Mouse (Mus musculus): ENCODE results near the gene Tmem204.

Tmem204 gene

GRCm38 (mm10) chr17:25084835-25085385 is 1.5 kb upstream of the Tmem204 start:
- DNase-seq (ENCODE audit: low read depth) = no peak

DNA sequence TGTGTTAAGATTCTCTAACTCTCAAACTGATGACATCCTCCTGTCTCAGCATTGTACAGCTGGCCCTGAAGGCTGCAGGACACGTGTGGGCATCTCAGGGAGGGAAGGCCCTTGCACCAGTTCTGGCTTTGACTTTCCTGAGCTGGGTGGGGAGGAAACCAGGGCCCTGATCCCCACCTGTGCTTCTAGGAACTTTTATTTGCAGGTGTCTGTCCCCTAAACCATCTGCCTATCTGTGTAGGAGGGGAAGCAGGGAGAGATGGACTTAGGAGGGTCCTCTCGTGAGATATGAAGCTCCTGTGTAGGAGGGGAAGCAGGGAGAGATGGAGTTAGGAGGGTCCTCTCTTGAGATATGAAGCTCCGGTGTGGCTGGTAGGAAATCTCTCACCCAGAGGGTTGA is 504 bp downstream of the Tmem204 start:
- DNase-seq (ENCODE audit: low read depth) = no peak

GRCm38 (mm10) chr17:25082081-25082847 is 1.1 kb downstream of the Tmem204 start:
- DNase-seq (ENCODE audit: low read depth) = no peak

DNA sequence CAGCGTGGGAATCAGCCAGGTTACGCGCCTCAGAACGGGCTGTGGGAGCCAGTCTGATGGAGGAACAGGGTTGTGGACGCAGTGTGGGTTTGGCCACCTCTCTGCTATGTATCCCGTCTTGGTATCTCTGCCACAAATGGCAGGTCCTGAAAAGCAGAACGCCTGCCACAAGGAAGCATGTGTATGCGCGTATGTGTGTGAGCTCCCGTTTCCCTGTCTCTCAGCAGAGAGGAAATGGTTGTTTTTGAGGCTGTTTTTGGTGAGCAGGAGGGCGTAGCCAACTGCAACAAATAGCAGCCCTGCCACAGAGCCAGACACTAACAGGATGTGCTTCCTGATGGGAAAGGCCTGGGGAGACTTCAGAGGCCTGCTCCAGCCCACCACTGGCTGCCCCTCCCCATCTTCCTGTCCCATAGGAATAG is 2.4 kb downstream of the Tmem204 start:
- no peak for DNase-seq (ENCODE audit: low read depth)

DNA sequence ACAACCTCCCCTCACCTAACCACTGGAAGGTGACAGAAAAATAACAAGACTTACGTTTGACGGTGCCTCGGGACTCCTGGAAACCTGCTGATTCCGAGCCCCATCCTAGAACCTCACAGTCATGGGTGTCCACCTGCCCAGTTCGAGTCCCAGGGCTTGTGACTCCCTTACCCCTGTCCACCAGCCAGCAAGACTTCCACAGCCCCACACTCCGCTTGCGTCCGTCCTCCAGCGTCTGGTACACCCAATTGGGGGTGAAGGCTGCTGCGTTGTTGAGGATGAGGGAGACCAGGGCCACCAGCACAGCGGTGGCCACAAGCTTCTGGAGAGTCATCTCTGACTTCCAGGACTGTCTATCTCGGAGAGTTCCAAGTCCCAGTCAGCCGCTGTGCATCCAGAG is 3.2 kb downstream of the Tmem204 start:
- DNase-seq (ENCODE audit: low read depth) = no peak

DNA sequence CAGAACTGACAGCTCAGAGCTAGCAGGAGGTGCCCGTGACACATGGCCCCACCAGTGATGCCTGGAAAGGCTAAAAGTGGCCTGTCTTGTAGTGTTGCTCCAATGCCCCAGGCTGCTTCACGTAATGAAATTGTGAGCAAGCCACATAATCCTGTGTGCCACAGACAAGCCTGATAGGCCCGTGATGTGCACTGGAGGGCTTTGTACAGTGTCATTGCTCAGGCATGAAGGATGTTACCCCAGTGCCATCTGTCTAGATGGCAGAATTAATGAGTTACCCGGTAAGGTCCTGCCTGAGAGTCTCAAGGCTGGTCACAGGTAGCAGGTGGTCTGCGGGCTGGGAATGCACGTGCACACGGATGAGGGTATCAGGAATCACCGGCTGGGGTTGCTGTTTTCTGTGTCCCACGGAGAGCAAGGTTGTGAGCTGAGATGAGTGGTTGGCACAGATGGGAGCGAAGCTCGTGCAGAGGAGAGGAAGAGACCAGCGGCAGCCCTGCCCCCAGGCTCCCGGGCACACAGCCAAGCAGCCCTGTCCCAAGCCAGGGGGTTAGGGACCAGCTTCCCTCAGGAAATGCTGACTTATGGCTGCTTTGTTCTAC is 5.5 kb downstream of the Tmem204 start:
- DNase-seq (ENCODE audit: low read depth) = no peak

- DNase-seq (ENCODE audit: low read depth) = no peak
These were observed 6.5 kb downstream of the Tmem204 start for GRCm38 (mm10) chr17:25076906-25077305.

DNA sequence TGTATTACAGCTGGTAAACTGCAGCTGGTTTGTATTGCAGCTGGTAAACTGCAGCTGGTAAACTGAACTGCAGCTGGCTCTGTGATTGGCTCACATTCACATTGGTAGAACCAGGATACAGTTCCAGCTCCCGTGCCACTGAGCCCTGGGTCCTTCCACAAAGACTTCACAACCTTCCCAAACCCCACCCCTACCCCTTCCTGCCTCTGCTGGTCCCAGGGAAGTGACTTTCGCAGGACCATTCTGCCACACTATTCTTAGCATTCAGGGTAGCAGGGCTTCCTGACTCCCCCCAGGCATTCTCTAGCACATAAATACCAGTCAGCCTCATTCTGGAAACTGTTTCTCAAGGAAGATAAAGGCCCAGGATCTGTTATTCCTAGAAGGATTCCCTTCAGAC is 14.7 kb downstream of the Tmem204 start:
- no peak for DNase-seq (ENCODE audit: low read depth)

GRCm38 (mm10) chr17:25067442-25067851 is 15.9 kb downstream of the Tmem204 start:
- no peak for DNase-seq (ENCODE audit: low read depth)

GRCm38 (mm10) chr17:25066595-25066994 is 16.8 kb downstream of the Tmem204 start:
- DNase-seq (ENCODE audit: low read depth) = no peak

GRCm38 (mm10) chr17:25065189-25065588 is 18.2 kb downstream of the Tmem204 start:
- no peak for DNase-seq (ENCODE audit: low read depth)

DNA sequence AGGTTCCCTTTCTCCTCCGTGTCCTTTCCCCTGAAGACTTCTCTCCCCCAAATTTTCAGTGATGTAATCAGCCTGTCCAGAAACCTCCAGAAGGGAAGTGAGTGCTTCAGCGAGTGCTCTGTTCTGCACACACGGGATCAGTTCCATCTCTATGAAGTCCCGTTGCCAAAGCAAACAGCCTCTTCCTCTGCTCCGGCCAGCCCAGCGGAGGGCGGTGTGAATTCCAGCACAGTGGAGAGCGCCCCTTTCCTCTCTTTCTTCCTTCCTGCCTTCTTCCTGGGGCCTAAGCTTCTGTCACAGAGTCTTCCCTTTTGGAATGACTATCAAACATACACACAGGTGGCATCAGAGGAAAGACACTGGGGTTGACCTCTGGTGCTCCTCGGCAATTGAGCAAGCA is 19.0 kb downstream of the Tmem204 start:
- DNase-seq (ENCODE audit: low read depth) = no peak

DNA sequence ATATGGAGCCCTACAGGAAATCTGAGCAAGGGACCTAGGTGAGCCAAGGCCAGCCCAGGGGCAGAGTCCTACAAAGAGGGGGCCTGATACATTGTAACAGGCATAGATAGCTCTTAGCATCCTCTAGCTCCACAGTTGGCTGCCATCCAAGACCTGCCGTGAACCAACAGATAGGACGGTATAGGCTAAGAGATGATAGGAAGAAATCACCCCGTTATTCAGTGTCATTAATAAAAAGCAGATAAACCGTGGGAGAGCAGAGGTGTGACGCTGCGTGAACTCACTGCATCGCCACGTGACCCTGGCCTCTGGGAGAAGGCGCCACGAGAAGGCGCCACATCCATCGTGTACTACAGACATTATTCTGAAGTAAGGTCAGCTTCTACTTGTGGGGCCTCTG is 19.5 kb downstream of the Tmem204 start:
- DNase-seq (ENCODE audit: low read depth) = no peak

DNA sequence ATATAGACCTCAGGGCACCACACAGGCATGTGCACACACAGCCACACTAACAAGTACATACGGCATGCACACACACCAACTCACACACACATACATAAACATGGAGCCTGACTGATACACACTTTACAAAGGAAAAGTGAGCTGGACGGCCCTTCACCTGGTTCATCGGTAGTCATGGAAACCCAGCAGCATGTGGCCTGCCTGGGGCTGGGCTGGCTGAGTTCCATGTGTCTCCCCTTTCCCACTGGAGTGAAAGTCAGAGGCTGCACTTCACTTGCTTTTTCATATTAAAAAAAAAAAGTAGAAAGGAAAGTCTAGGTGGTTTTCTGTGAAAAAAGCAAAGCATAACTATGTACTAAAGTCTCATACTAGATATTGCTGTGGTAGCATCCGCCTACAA is 20.1 kb downstream of the Tmem204 start:
- DNase-seq (ENCODE audit: low read depth) = no peak

DNA sequence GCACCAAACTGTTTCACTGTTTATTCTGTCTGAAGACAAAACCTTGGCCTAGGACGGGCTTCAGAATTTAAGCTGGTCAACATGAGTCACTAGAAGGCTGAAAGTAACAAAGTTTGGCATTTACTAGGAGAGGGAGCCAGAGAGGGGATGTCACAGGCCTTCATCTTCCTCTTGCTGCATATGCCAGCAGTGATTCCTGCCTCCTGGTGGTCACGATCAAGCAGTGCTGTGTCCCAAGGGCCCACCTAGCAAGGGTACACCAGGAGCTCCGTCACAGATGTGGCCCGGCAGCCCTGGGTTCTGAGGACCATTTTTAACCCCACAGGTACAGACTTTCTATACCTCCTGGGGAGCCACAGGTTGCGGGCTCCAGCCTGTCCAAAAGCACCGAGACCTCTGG is 26.4 kb downstream of the Tmem204 start:
- DNase-seq (ENCODE audit: low read depth) = no peak

DNA sequence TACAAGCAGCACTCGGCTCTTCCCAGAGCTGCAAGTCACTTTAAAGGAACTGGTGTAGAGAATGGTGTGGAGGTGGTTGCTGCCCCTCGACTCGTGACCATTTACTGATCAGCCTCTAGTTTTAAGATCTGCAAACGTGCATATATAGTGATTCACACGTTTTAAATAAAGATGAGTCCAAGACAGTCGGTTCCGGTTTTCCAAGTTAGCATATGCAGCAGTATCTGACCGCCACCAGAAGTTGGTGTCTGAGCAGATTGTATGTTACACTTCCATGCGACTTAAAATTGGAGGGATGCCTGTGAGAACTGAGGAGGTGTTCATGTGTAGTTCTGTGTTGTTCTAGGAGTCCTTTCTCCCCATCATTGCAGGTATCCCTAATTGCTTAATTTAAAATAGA is 30.1 kb downstream of the Tmem204 start:
- no peak for DNase-seq (ENCODE audit: low read depth)

- DNase-seq (ENCODE audit: low read depth) = no peak
These were observed 36.2 kb downstream of the Tmem204 start for GRCm38 (mm10) chr17:25047143-25047542.

- no peak for DNase-seq (ENCODE audit: low read depth)
These were observed 38.1 kb downstream of the Tmem204 start for GRCm38 (mm10) chr17:25045281-25045680.

GRCm38 (mm10) chr17:25044879-25045278 is 38.5 kb downstream of the Tmem204 start:
- DNase-seq (ENCODE audit: low read depth) = no peak

- no peak for DNase-seq (ENCODE audit: low read depth)
These were observed 47.2 kb downstream of the Tmem204 start for GRCm38 (mm10) chr17:25036183-25036582.

- DNase-seq (ENCODE audit: low read depth) = peak; percentile 80
These were observed 66.9 kb downstream of the Tmem204 start for GRCm38 (mm10) chr17:25016292-25017132.

- peak; percentile 98 for DNase-seq (ENCODE audit: low read depth)
These were observed 67.6 kb downstream of the Tmem204 start, which contains the start of the genes Cramp1l and Ift140 for GRCm38 (mm10) chr17:25015655-25016291. Cramp1l (minus strand) TSS chr17:25015788. Ift140 (plus strand) TSS chr17:25016085.

All from induced T-regulatory cell, adult 2 months (primary cell).